Mouse (Mus musculus) forebrain, embryonic 13.5 days (tissue): ENCODE results near the gene Cmss1. TPM values are rescaled to one million over a fixed set of nuclear protein-coding genes. Genes with fewer than 3 reads are reported as not detected.

Experiments used
- ATAC-seq: fragments of 200-750 bp; cut with Nextera tagmentation; 2 replicates; pipeline ENCODE4 v1.8.0; 2017
- H3K27ac ChIP-seq: fragments of 300-500 bp; sonication (generic); 2 replicates; pipeline ENCODE4 v1.5.1; 2015; ENCODE audit warnings: inconsistent platforms, mild to moderate bottlenecking, moderate library complexity
- H3K27me3 ChIP-seq: fragments of 300-500 bp; sonication (generic); 2 replicates; pipeline ENCODE4 v1.6.1; 2015; ENCODE audit warnings: mild to moderate bottlenecking, inconsistent platforms
- H3K36me3 ChIP-seq: fragments of 300-500 bp; sonication (generic); 2 replicates; pipeline ENCODE4 v1.6.1; 2015; ENCODE audit warnings: mild to moderate bottlenecking, inconsistent platforms; ENCODE audit not compliant: poor library complexity, severe bottlenecking
- H3K4me1 ChIP-seq: fragments of 300-500 bp; sonication (generic); 2 replicates; pipeline ENCODE4 v1.6.1; 2015; ENCODE audit warnings: inconsistent platforms
- H3K4me2 ChIP-seq: fragments of 300-500 bp; sonication (generic); 2 replicates; pipeline ENCODE4 v1.6.1; 2015; ENCODE audit warnings: inconsistent platforms, mild to moderate bottlenecking, moderate library complexity
- H3K4me3 ChIP-seq: fragments of 300-500 bp; sonication (generic); 2 replicates; pipeline ENCODE4 v1.5.1; 2015; ENCODE audit warnings: mild to moderate bottlenecking, inconsistent platforms
- H3K9ac ChIP-seq: fragments of 300-500 bp; sonication (generic); 2 replicates; pipeline ENCODE4 v1.6.1; 2015; ENCODE audit warnings: mild to moderate bottlenecking, inconsistent platforms
- H3K9me3 ChIP-seq: fragments of 300-500 bp; sonication (generic); replicated peaks from 2 replicates; pipeline ENCODE4 v1.6.1; 2016; ENCODE audit warnings: inconsistent platforms
- WGBS: fragments of 180-500 bp; shearing (Covaris S2); methylation state at CpG from one replicate; pipeline ENCODE4 v1.1.7; 2015; 5-methylcytosine and 5-hydroxymethylcytosine counted together
- polyA plus RNA-seq: library from polyadenylated mRNA; unstranded; fragments of >200 nt; fragmentation: Nextera tagmentation; extraction: Ambion mirVana; gene quantifications from 2 replicates; pipeline ENCODE4 v1.2.1, GENCODE M21; 2015

The Cmss1 gene
- polyA plus RNA-seq, 1 experiment from 2014 or later: 45.2 TPM

GRCm38 (mm10) chr16:57417017-57417416, 189.6 kb downstream of the Cmss1 start:
- 0 out of 2 replicates have a peak, but pooled peaks cover 2% of the 10 kb centered on the region for H3K4me1 ChIP-seq
- H3K4me2 ChIP-seq: no peak overlapping the region
- H3K9ac ChIP-seq: no peak overlapping the region
- no peaks in the 10 kb centered on the region for H3K9me3 ChIP-seq
- WGBS: 86% methylated on average over 9 of the region's 9 CpGs
- no peak overlapping the region for H3K4me3 ChIP-seq
- no peak for ATAC-seq
- no peak overlapping the region for H3K27ac ChIP-seq
- no peaks in the 10 kb centered on the region for H3K36me3 ChIP-seq
- H3K27me3 ChIP-seq: no peaks in the 10 kb centered on the region

- H3K9me3 ChIP-seq: no peaks in the 10 kb centered on the region
- H3K4me3 ChIP-seq: no peak overlapping the region
- H3K27ac ChIP-seq: no peak overlapping the region
- ATAC-seq: peak; percentile 65
- H3K4me2 ChIP-seq: no peak overlapping the region
- H3K27me3 ChIP-seq: no peaks in the 10 kb centered on the region
- no peaks in the 10 kb centered on the region for H3K36me3 ChIP-seq
- 66% methylated on average over 2 of the region's 2 CpGs for WGBS
- H3K4me1 ChIP-seq: 0 out of 2 replicates have a peak, but pooled peaks cover 2% of the 10 kb centered on the region
- H3K9ac ChIP-seq: no peak overlapping the region
Measured at GRCm38 (mm10) chr16:57416049-57416448, 190.6 kb downstream of the Cmss1 start.

- H3K9me3 ChIP-seq: no peaks in the 10 kb centered on the region
- WGBS: 64% methylated on average over 4 of the region's 4 CpGs
Measured at GRCm38 (mm10) chr16:57412766-57413165, 193.9 kb downstream of the Cmss1 start.

GRCm38 (mm10) chr16:57403825-57404224, 202.8 kb downstream of the Cmss1 start:
- H3K27me3 ChIP-seq: no peaks in the 10 kb centered on the region
- H3K27ac ChIP-seq: no peak overlapping the region
- no peak for ATAC-seq
- H3K4me2 ChIP-seq: no peak overlapping the region
- no peak overlapping the region for H3K4me3 ChIP-seq
- H3K4me1 ChIP-seq: no peaks in the 10 kb centered on the region
- no peaks in the 10 kb centered on the region for H3K9me3 ChIP-seq
- no peak overlapping the region for H3K9ac ChIP-seq
- 81% methylated on average over 5 of the region's 5 CpGs for WGBS
- H3K36me3 ChIP-seq: no peaks in the 10 kb centered on the region

More at GRCm38 (mm10) chr16:57412766-57413165, 193.9 kb downstream of the Cmss1 start:
- Histone ChIP-seq H3K4me2 (no peak overlapping the region), H3K4me3 (no peak overlapping the region), H3K27ac (no peak overlapping the region), H3K27me3 (no peaks in the 10 kb centered on the region), H3K36me3 (no peaks in the 10 kb centered on the region), H3K4me1 (0 out of 2 replicates have a peak, but pooled peaks cover 2% of the 10 kb centered on the region), H3K9ac (no peak overlapping the region)
- no peak for ATAC-seq

GRCm38 (mm10) chr16:57402910-57403309, 203.8 kb downstream of the Cmss1 start:
- H3K9ac ChIP-seq: no peak overlapping the region
- 81% methylated on average over 4 of the region's 4 CpGs for WGBS
- H3K36me3 ChIP-seq: no peaks in the 10 kb centered on the region
- H3K9me3 ChIP-seq: no peaks in the 10 kb centered on the region
- H3K27ac ChIP-seq: no peak overlapping the region
- ATAC-seq: no peak
- H3K4me1 ChIP-seq: no peaks in the 10 kb centered on the region
- no peak overlapping the region for H3K4me2 ChIP-seq
- no peak overlapping the region for H3K4me3 ChIP-seq
- no peaks in the 10 kb centered on the region for H3K27me3 ChIP-seq

- Histone ChIP-seq H3K27me3 (no peaks in the 10 kb centered on the region), H3K9ac (no peak overlapping the region), H3K4me3 (no peak overlapping the region), H3K9me3 (no peaks in the 10 kb centered on the region), H3K4me1 (no peaks in the 10 kb centered on the region), H3K27ac (no peak overlapping the region), H3K36me3 (no peaks in the 10 kb centered on the region), H3K4me2 (no peak overlapping the region)
- ATAC-seq: no peak
- WGBS: 63% methylated on average over 6 of the region's 6 CpGs
Measured at GRCm38 (mm10) chr16:57401702-57402101, 205.0 kb downstream of the Cmss1 start.

- no peak overlapping the region for H3K27ac ChIP-seq
- ATAC-seq: no peak
- WGBS: 88% methylated on average over 10 of the region's 10 CpGs
Measured at GRCm38 (mm10) chr16:57399566-57399965, 207.1 kb downstream of the Cmss1 start.

GRCm38 (mm10) chr16:57398387-57399214, 208.1 kb downstream of the Cmss1 start:
- Histone ChIP-seq H3K27ac (no peak overlapping the region), H3K4me1 (no peaks in the 10 kb centered on the region), H3K36me3 (no peaks in the 10 kb centered on the region), H3K27me3 (no peaks in the 10 kb centered on the region), H3K9me3 (no peaks in the 10 kb centered on the region), H3K9ac (no peak overlapping the region), H3K4me2 (no peak overlapping the region), H3K4me3 (no peak overlapping the region)
- peak; percentile 72 for ATAC-seq
- WGBS: 51% methylated on average over 18 of the region's 18 CpGs

More at GRCm38 (mm10) chr16:57399566-57399965, 207.1 kb downstream of the Cmss1 start:
- Histone ChIP-seq H3K9ac (no peak overlapping the region), H3K9me3 (no peaks in the 10 kb centered on the region), H3K4me3 (no peak overlapping the region), H3K4me1 (no peaks in the 10 kb centered on the region), H3K27me3 (no peaks in the 10 kb centered on the region), H3K4me2 (no peak overlapping the region), H3K36me3 (no peaks in the 10 kb centered on the region)

- no peak overlapping the region for H3K4me3 ChIP-seq
- no peak overlapping the region for H3K4me2 ChIP-seq
- 80% methylated on average over 6 of the region's 6 CpGs for WGBS
- H3K9ac ChIP-seq: no peak overlapping the region
- H3K27ac ChIP-seq: no peak overlapping the region
- no peaks in the 10 kb centered on the region for H3K27me3 ChIP-seq
- ATAC-seq: peak; percentile 23; the same call in 1 of the 2 replicates
- no peaks in the 10 kb centered on the region for H3K36me3 ChIP-seq
- H3K4me1 ChIP-seq: no peaks in the 10 kb centered on the region
- H3K9me3 ChIP-seq: no peaks in the 10 kb centered on the region
Measured at GRCm38 (mm10) chr16:57397845-57398244, 208.8 kb downstream of the Cmss1 start.

GRCm38 (mm10) chr16:57396249-57396648, 210.4 kb downstream of the Cmss1 start:
- H3K36me3 ChIP-seq: no peaks in the 10 kb centered on the region
- ATAC-seq: no peak
- H3K4me2 ChIP-seq: no peak overlapping the region
- no peak overlapping the region for H3K27ac ChIP-seq
- no peaks in the 10 kb centered on the region for H3K27me3 ChIP-seq
- no peak overlapping the region for H3K4me3 ChIP-seq
- no peak overlapping the region for H3K9ac ChIP-seq
- H3K4me1 ChIP-seq: no peaks in the 10 kb centered on the region
- no peaks in the 10 kb centered on the region for H3K9me3 ChIP-seq
- 85% methylated on average over 6 of the region's 6 CpGs for WGBS

- Histone ChIP-seq H3K36me3 (no peaks in the 10 kb centered on the region), H3K27me3 (no peaks in the 10 kb centered on the region), H3K9me3 (no peaks in the 10 kb centered on the region), H3K27ac (no peak overlapping the region), H3K4me1 (no peaks in the 10 kb centered on the region), H3K4me3 (no peak overlapping the region), H3K9ac (no peak overlapping the region), H3K4me2 (no peak overlapping the region)
- no peak for ATAC-seq
- WGBS: 76% methylated on average over 11 of the region's 11 CpGs
Measured at GRCm38 (mm10) chr16:57393161-57393560, 213.5 kb downstream of the Cmss1 start.

GRCm38 (mm10) chr16:57392461-57392860, 214.2 kb downstream of the Cmss1 start:
- no peak overlapping the region for H3K9ac ChIP-seq
- H3K27me3 ChIP-seq: no peaks in the 10 kb centered on the region
- no peak overlapping the region for H3K4me2 ChIP-seq
- no peaks in the 10 kb centered on the region for H3K9me3 ChIP-seq
- no peaks in the 10 kb centered on the region for H3K36me3 ChIP-seq
- no peaks in the 10 kb centered on the region for H3K4me1 ChIP-seq
- no peak overlapping the region for H3K4me3 ChIP-seq
- H3K27ac ChIP-seq: no peak overlapping the region
- WGBS: 80% methylated on average over 2 of the region's 2 CpGs
- ATAC-seq: no peak
